Mouse (Mus musculus) liver, embryonic 14.5 days (tissue): ENCODE measurements around the gene Gm45062.

Experiments used
- CTCF ChIP-seq: IDR thresholded peaks from 2 replicates; pipeline ENCODE4 v1.5.1; 2016; ENCODE audit warnings: antibody characterized with exemption, low read depth, control low read depth
- EP300 ChIP-seq: IDR thresholded peaks from 2 replicates; pipeline ENCODE4 v1.6.1; 2016; ENCODE audit warnings: antibody characterized with exemption, low read depth

DNA sequence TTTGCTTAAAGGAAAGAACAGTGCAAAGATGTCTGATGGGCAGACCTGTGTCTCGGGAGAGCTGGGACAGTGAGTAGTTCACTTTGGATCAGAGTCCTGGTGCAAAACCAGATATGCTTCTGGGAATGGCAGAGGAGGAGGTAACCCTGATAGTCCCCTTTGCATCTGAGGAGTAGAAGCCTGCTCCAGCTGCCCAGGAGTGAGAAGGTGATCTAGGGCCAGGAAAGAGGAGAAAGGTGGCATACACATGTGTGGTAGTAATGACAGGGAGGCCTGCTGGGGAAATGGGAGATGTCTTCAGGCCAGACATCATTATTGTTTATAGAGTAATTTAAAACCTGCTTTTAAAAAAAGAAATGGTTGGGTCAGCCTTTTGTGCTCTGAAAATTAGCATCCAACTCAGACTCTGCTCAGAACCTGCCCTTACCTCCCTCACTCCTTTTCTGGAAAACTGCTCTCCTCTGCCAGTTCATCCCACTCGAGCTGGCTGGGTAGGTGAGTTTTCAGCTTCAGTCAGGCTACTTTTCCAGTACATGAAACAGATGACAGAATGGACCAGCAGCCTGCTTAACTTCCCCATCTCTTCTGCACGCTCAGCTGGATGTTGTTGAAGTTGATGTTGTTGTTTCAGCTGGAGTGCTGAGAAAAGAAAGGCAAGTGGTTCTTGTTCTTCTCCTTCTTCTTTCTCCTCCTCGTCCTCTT is 160.4 kb downstream of the Gm45062 start:
- TF ChIP-seq CTCF, result no peak
- TF ChIP-seq EP300, result no peak
